Mouse (Mus musculus) stomach, postnatal 0 days (tissue): ENCODE measurements around the gene Rbms3.
A peak's percentile ranks its signal among the peaks of the same experiment; 100 is the strongest.

Source experiments
- CTCF ChIP-seq: IDR thresholded peaks from 2 replicates; pipeline ENCODE4 v1.5.1; 2016; ENCODE audit warnings: antibody characterized with exemption, low read depth, mild to moderate bottlenecking, moderate library complexity
- EP300 ChIP-seq: optimal IDR thresholded peaks from 2 replicates; pipeline ENCODE3; 2016; ENCODE audit warnings: antibody characterized with exemption

- TF ChIP-seq EP300: peak; percentile 25
- TF ChIP-seq CTCF: no peak
Observed at GRCm38 (mm10) chr9:116701511-116702179, 928.1 kb downstream of the Rbms3 start.
